Mouse (Mus musculus) CH12.LX (cell line): Measurements from ENCODE around the gene Rtn1.

Experiments
- CTCF ChIP-seq, 2 experiments: IDR thresholded peaks in 1 of 2; conservative IDR thresholded peaks in 1 of 2; 2 replicates each; pipeline ENCODE4 v1.5.1; 2011 to 2012; ENCODE audit warnings: low read depth in 2 of 2, low read length in 2 of 2, improper control_type of control experiment in 1 of 2, inconsistent platforms in 1 of 2, mild to moderate bottlenecking in 1 of 2, moderate library complexity in 1 of 2
- EP300 ChIP-seq: IDR thresholded peaks from 2 replicates; pipeline ENCODE4 v1.6.1; 2011; ENCODE audit warnings: low read length, improper control_type of control experiment
- GABPA ChIP-seq: IDR thresholded peaks from 2 replicates; pipeline ENCODE4 v1.6.1; 2012; ENCODE audit warnings: low read depth, low read length, improper control_type of control experiment, inconsistent platforms; ENCODE audit not compliant: insufficient replicate concordance
- JUND ChIP-seq: conservative IDR thresholded peaks from 2 replicates; pipeline ENCODE4 v1.6.1; 2011; ENCODE audit warnings: low read depth, low read length, improper control_type of control experiment
- MEF2A ChIP-seq: IDR thresholded peaks from 2 replicates; pipeline ENCODE4 v1.6.1; 2014; ENCODE audit warnings: low read depth, mild to moderate bottlenecking, inconsistent platforms, low read length, improper control_type of control experiment, borderline replicate concordance
- MYC ChIP-seq: IDR thresholded peaks from 2 replicates; pipeline ENCODE4 v1.6.1; 2011; ENCODE audit warnings: low read depth, mild to moderate bottlenecking, improper control_type of control experiment, low read length
- PAX5 ChIP-seq: IDR thresholded peaks from 2 replicates; pipeline ENCODE4 v1.6.1; 2012; ENCODE audit warnings: low read length, inconsistent platforms, mixed read lengths
- POLR2A ChIP-seq: IDR thresholded peaks from 2 replicates; pipeline ENCODE4 v1.6.1; 2011; ENCODE audit warnings: low read depth, mild to moderate bottlenecking, improper control_type of control experiment, low read length
- POLR2AphosphoS2 ChIP-seq: IDR thresholded peaks from 2 replicates; pipeline ENCODE4 v1.6.1; 2011; ENCODE audit warnings: low read depth, low read length, improper control_type of control experiment
- RAD21 ChIP-seq: IDR thresholded peaks from 2 replicates; pipeline ENCODE4 v1.6.1; 2011; ENCODE audit warnings: low read depth, mild to moderate bottlenecking, low read length, improper control_type of control experiment, moderate library complexity
- RCOR1 ChIP-seq: conservative IDR thresholded peaks from 2 replicates; pipeline ENCODE4 v1.6.1; 2012; ENCODE audit warnings: low read depth, mild to moderate bottlenecking, inconsistent platforms, low read length, improper control_type of control experiment
- SIN3A ChIP-seq: IDR thresholded peaks from 2 replicates; pipeline ENCODE4 v1.6.1; 2012; ENCODE audit warnings: low read length, improper control_type of control experiment, inconsistent platforms
- ZNF384 ChIP-seq: IDR thresholded peaks from 2 replicates; pipeline ENCODE4 v1.6.1; 2012; ENCODE audit warnings: low read depth, low read length, improper control_type of control experiment, inconsistent platforms

GRCm38 (mm10) chr12:72223557-72224102 is 185.2 kb downstream of the Rtn1 start:
- no peak for TF ChIP-seq POLR2AphosphoS2
- no peak for TF ChIP-seq CTCF (conservative IDR thresholded peaks at IDR 0.05 in 1 of 2, IDR thresholded peaks at IDR 0.05 in 1 of 2; ENCODE audit: low read depth in 2 of 2, low read length in 2 of 2)
- TF ChIP-seq SIN3A = no peak
- TF ChIP-seq RCOR1 = no peak
- no peak for TF ChIP-seq MYC
- no peak for TF ChIP-seq PAX5
- no peak for TF ChIP-seq POLR2A
- no peak for TF ChIP-seq RAD21
- no peak for TF ChIP-seq EP300
- no peak for TF ChIP-seq ZNF384
- no peak for TF ChIP-seq GABPA
- no peak for TF ChIP-seq JUND
- no peak for TF ChIP-seq MEF2A
